Mouse (Mus musculus) embryonic facial prominence, embryonic 11.5 days (tissue): ENCODE results near the gene Atp8a1. TPM values are rescaled to one million over a fixed set of nuclear protein-coding genes. Genes with fewer than 3 reads are reported as not detected.
A peak's percentile ranks its signal among the peaks of the same experiment; 100 is the strongest.

Experiments used
- ATAC-seq: fragments of 200-750 bp; cut with Nextera tagmentation; replicated peaks from 2 replicates; pipeline ENCODE4 v1.8.0; 2017; ENCODE audit warnings: low read depth; ENCODE audit not compliant: insufficient number of reproducible peaks, low FRiP score, low TSS enrichment
- DNase-seq: peaks from one replicate; pipeline ENCODE4 v3.0.0-alpha.2; 2015; ENCODE audit warnings: low spot score
- H3K27ac ChIP-seq: fragments of 300-500 bp; sonication (generic); replicated peaks from 2 replicates; pipeline ENCODE4 v1.5.1; 2014; ENCODE audit warnings: mild to moderate bottlenecking, low read depth, low read length, control low read depth
- H3K27me3 ChIP-seq: fragments of 300-500 bp; sonication (generic); 2 replicates; pipeline ENCODE4 v1.6.1; 2014; ENCODE audit warnings: mild to moderate bottlenecking, low read length, moderate library complexity, mixed read lengths; ENCODE audit not compliant: control insufficient read depth, insufficient read depth
- H3K36me3 ChIP-seq: fragments of 300-500 bp; sonication (generic); replicated peaks from 2 replicates; pipeline ENCODE4 v1.6.1; 2014; ENCODE audit warnings: low read depth, mild to moderate bottlenecking, low read length, moderate library complexity, mixed read lengths; ENCODE audit not compliant: control insufficient read depth, insufficient read depth
- H3K4me1 ChIP-seq: fragments of 300-500 bp; sonication (generic); 2 replicates; pipeline ENCODE4 v1.6.1; 2014; ENCODE audit warnings: low read length, mixed read lengths; ENCODE audit not compliant: control insufficient read depth, insufficient read depth
- H3K4me2 ChIP-seq: fragments of 300-500 bp; sonication (generic); 2 replicates; pipeline ENCODE4 v1.6.1; 2014; ENCODE audit warnings: low read depth, mild to moderate bottlenecking, control low read depth, low read length, moderate library complexity
- H3K4me3 ChIP-seq: fragments of 300-500 bp; sonication (generic); 2 replicates; pipeline ENCODE4 v1.5.1; 2014; ENCODE audit warnings: low read depth, low read length, control low read depth
- H3K9ac ChIP-seq: fragments of 300-500 bp; sonication (generic); replicated peaks from 2 replicates; pipeline ENCODE4 v1.6.1; 2014; ENCODE audit warnings: mild to moderate bottlenecking, control low read depth, low read length
- H3K9me3 ChIP-seq: fragments of 300-500 bp; sonication (generic); replicated peaks from 2 replicates; pipeline ENCODE4 v1.6.1; 2016; ENCODE audit warnings: mild to moderate bottlenecking, low read length, inconsistent platforms, mixed read lengths; ENCODE audit not compliant: control insufficient read depth
- WGBS: fragments of 180-500 bp; shearing (Covaris S2); extraction: QIAGEN DNeasy Blood & Tissue Kit; methylation state at CpG from one replicate; pipeline ENCODE4 v1.1.7; 2014; 5-methylcytosine and 5-hydroxymethylcytosine counted together
- polyA plus RNA-seq: library from polyadenylated mRNA; unstranded; fragments of >200 nt; fragmentation: Nextera tagmentation; extraction: Ambion mirVana; gene quantifications from 2 replicates; pipeline ENCODE4 v1.2.1, GENCODE M21; 2014

The Atp8a1 gene
- polyA plus RNA-seq, 1 experiment from 2014 or later: 14.9 TPM

GRCm38 (mm10) chr5:67726810-67727209 lies 120.4 kb downstream of the Atp8a1 start:
- no peak for DNase-seq
- 88% methylated on average over 13 of the region's 13 CpGs for WGBS
- Histone ChIP-seq H3K36me3 (no peaks in the 10 kb centered on the region), H3K4me1 (no peaks in the 10 kb centered on the region), H3K4me3 (no peak overlapping the region), H3K27ac (no peak overlapping the region), H3K9ac (no peak overlapping the region), H3K4me2 (no peak overlapping the region), H3K27me3 (no peaks in the 10 kb centered on the region), H3K9me3 (no peaks in the 10 kb centered on the region)
- no peak; the same call in 1 of the 2 replicates for ATAC-seq

GRCm38 (mm10) chr5:67701641-67702040 lies 145.6 kb downstream of the Atp8a1 start:
- Histone ChIP-seq H3K9me3 (no peaks in the 10 kb centered on the region), H3K27me3 (no peaks in the 10 kb centered on the region), H3K4me1 (no peaks in the 10 kb centered on the region; the same call in 1 of the 2 replicates), H3K4me3 (no peak overlapping the region), H3K27ac (no peak overlapping the region), H3K4me2 (no peak overlapping the region), H3K9ac (no peak overlapping the region), H3K36me3 (no peaks in the 10 kb centered on the region)
- WGBS: 95% methylated on average over 7 of the region's 7 CpGs
- ATAC-seq (no peak), DNase-seq (no peak)

GRCm38 (mm10) chr5:67699418-67699817 lies 147.8 kb downstream of the Atp8a1 start:
- H3K4me2 ChIP-seq: no peak overlapping the region
- H3K36me3 ChIP-seq: no peaks in the 10 kb centered on the region
- no peak for DNase-seq
- no peak overlapping the region for H3K4me3 ChIP-seq
- H3K9ac ChIP-seq: no peak overlapping the region
- no peaks in the 10 kb centered on the region for H3K27me3 ChIP-seq
- H3K27ac ChIP-seq: no peak overlapping the region
- WGBS: 86% methylated on average over 1 of the region's 1 CpGs
- no peak; the same call in 1 of the 2 replicates for ATAC-seq
- H3K4me1 ChIP-seq: no peaks in the 10 kb centered on the region; the same call in 1 of the 2 replicates
- no peaks in the 10 kb centered on the region for H3K9me3 ChIP-seq

GRCm38 (mm10) chr5:67698176-67698575 lies 149.1 kb downstream of the Atp8a1 start:
- Histone ChIP-seq H3K27ac (no peak overlapping the region), H3K4me2 (no peak overlapping the region), H3K9me3 (no peaks in the 10 kb centered on the region), H3K9ac (no peak overlapping the region), H3K36me3 (no peaks in the 10 kb centered on the region), H3K27me3 (no peaks in the 10 kb centered on the region), H3K4me3 (no peak overlapping the region), H3K4me1 (no peaks in the 10 kb centered on the region; the same call in 1 of the 2 replicates)
- ATAC-seq (no peak), DNase-seq (no peak)
- 85% methylated on average over 3 of the region's 3 CpGs for WGBS

- Histone ChIP-seq H3K9me3 (no peaks in the 10 kb centered on the region), H3K4me2 (no peak overlapping the region), H3K27ac (no peak overlapping the region), H3K27me3 (no peaks in the 10 kb centered on the region), H3K36me3 (no peaks in the 10 kb centered on the region), H3K4me3 (no peak overlapping the region), H3K9ac (no peak overlapping the region), H3K4me1 (no peaks in the 10 kb centered on the region; the same call in 1 of the 2 replicates)
- DNase-seq (no peak), ATAC-seq (peak; percentile 60; the same call in 1 of the 2 replicates)
- WGBS: 15% methylated on average over 12 of the region's 12 CpGs
These were observed 150.3 kb downstream of the Atp8a1 start for GRCm38 (mm10) chr5:67696741-67697596.

- H3K9ac ChIP-seq: no peak overlapping the region
- WGBS: 88% methylated on average over 13 of the region's 14 CpGs
- H3K4me3 ChIP-seq: no peak overlapping the region
- no peak for DNase-seq
- no peaks in the 10 kb centered on the region for H3K9me3 ChIP-seq
- no peak overlapping the region for H3K27ac ChIP-seq
- no peaks in the 10 kb centered on the region for H3K27me3 ChIP-seq
- H3K4me1 ChIP-seq: no peaks in the 10 kb centered on the region; the same call in 1 of the 2 replicates
- ATAC-seq: no peak
- no peaks in the 10 kb centered on the region for H3K36me3 ChIP-seq
- H3K4me2 ChIP-seq: no peak overlapping the region
These were observed 152.1 kb downstream of the Atp8a1 start for GRCm38 (mm10) chr5:67695055-67695710.

- Histone ChIP-seq H3K9ac (no peak overlapping the region), H3K27ac (no peak overlapping the region)
- WGBS: 95% methylated on average over 9 of the region's 9 CpGs
These were observed 156.9 kb downstream of the Atp8a1 start for GRCm38 (mm10) chr5:67690336-67690735.

GRCm38 (mm10) chr5:67688001-67688400 lies 159.2 kb downstream of the Atp8a1 start:
- WGBS: 84% methylated on average over 8 of the region's 8 CpGs
- no peaks in the 10 kb centered on the region for H3K9me3 ChIP-seq
- no peak overlapping the region for H3K27ac ChIP-seq

More at GRCm38 (mm10) chr5:67690336-67690735, 156.9 kb downstream of the Atp8a1 start:
- no peaks in the 10 kb centered on the region for H3K36me3 ChIP-seq
- H3K4me1 ChIP-seq: no peaks in the 10 kb centered on the region
- no peak overlapping the region for H3K4me2 ChIP-seq
- ATAC-seq: no peak
- H3K9me3 ChIP-seq: no peaks in the 10 kb centered on the region
- H3K4me3 ChIP-seq: no peak overlapping the region
- H3K27me3 ChIP-seq: no peaks in the 10 kb centered on the region
- no peak for DNase-seq

More at GRCm38 (mm10) chr5:67688001-67688400, 159.2 kb downstream of the Atp8a1 start:
- H3K36me3 ChIP-seq: no peaks in the 10 kb centered on the region
- H3K4me3 ChIP-seq: no peak overlapping the region
- no peak overlapping the region for H3K9ac ChIP-seq
- DNase-seq: no peak
- H3K4me1 ChIP-seq: no peaks in the 10 kb centered on the region
- H3K27me3 ChIP-seq: no peaks in the 10 kb centered on the region
- ATAC-seq: no peak
- no peak overlapping the region for H3K4me2 ChIP-seq
